Mouse (Mus musculus) cerebral cortex, adult 2 months (tissue): Measurements from ENCODE around the gene Rad23b.

Source experiments
- WGBS: fragments of 180-500 bp; shearing (Covaris S2); methylation state at CpG from one replicate; pipeline ENCODE4 v1.1.7; 2018; 5-methylcytosine and 5-hydroxymethylcytosine counted together

Gene Rad23b

DNA sequence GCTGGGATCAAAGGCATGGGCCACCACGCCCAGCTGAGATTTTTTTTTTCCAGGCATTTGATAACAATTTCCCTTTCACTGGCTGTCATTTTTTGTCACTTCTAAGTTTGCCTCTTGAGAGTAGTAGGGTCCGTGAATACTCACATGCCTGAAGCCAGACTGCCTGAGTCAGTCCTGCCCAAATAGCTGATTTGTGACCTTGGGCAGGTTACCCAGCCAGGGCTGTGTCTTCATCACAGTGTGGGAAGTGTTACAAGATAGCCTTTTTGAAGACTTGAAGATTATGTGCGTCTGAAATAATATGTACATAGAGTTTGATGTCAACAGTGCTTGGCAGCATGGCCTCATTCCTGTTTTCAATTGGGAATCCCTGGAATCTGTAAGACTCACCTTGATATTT lies 6.9 kb downstream of the Rad23b start:
- WGBS, result 70% methylated on average over 3 of the region's 3 CpGs

DNA sequence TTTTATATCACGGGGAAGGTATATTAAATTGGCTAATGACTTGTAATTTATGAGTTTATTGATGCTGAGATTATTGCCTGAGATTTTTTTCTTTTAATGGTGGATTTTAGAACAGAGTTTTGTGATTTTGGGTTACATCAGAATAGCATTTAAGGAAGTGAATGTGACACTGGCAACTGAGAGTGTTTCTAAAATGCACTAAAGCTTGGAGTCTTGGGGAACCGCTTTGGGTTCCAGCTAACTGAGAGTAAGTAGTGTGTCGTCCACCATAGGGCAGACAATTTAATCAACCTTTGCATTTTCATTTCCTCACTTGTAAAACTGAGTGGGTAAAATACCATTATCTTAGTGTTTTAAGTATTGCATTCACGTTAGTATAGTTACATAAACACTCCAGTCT lies 14.0 kb downstream of the Rad23b start:
- WGBS, result 80% methylated on average over 4 of the region's 4 CpGs

DNA sequence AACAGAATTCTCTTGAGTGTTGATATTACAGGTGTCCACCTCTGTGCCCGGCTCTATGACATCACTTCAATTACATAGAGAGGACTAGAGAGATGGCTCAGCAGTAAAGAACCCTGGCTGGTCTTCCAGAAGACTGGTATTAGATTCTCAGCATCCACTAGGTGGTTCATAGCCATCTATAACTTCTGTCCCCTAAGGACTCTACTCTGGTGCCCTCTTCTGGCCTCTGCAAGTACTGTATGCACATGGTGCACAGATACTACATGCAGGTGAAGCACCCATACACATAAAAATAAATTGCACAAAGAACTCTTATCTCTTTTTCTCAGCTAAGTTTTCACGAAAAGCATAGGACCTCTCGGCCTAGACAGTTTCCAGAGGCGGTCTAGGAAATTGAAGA lies 14.5 kb downstream of the Rad23b start:
- 95% methylated on average over 4 of the region's 4 CpGs for WGBS

DNA sequence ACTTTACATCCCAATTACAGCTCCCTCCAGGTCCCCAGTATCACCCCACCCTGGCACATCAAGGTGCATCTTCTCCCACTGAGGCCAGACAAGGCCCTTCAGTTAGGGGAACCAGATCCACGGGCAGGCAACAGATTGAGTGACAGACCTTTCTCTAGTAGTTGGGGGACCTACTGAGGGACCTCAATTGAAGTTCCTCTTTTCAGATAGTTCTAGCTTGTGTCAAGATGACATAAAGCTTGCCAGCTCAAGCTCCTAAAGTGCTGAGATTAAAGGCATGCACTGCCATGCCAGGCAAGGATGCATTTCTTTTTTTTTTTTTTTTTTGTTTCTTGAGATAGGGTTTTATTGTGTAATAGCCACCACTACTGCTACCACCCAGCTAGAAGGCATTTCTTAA lies 16.2 kb downstream of the Rad23b start:
- WGBS, result 55% methylated on average over 1 of the region's 1 CpGs

DNA sequence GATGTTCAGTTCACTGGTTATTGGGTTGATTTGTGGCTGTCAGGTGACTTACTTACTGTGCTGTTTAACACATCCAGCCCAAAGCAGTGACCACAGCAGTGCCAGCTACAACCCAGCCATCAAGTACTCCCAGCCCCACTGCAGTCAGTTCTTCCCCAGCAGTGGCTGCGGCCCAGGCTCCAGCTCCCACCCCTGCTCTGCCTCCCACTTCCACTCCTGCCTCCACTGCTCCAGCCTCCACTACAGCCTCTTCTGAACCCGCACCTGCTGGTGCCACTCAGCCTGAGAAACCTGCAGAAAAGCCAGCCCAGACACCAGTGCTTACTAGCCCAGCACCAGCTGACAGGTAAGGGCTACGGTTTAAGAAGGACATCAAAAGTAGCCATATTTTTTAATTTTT lies 20.3 kb downstream of the Rad23b start:
- 74% methylated on average over 3 of the region's 3 CpGs for WGBS

DNA sequence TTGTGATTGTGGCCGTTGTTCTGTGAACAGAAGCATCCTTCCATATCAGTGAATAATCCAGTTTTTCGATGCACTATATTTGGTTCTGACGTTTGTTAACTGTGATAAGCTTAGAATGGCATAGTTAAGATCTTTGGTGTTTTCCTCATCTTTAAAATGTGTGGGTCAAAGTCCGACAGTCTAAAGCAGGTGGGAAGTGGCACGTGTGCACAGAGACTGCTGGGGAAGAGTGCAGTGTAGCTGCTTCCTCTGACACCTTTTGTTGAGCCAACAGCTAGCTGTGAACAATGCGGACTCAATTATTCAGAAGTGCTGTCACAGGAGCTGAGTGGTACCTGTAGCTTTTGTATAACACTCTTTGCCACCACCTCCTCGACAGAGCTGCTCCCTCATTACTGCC lies 21.5 kb downstream of the Rad23b start:
- 49% methylated on average over 7 of the region's 7 CpGs for WGBS

DNA sequence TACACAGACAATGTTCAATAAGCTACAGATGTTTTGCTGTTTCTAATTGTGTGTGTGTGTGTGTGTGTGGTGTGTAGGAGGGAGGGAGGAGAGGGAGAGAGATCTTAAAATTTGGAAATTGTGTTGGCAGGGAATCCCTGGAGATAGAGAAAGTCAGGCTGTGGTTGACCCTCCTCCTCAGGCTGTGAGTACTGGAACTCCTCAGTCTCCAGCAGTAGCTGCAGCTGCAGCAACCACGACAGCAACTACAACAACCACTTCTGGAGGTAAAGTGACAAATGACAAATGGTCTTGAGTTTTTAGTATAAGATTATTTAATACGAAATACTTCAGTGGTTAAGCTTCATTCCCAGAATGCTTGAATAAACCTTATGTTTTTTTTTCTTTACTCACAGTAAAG lies 32.5 kb downstream of the Rad23b start:
- WGBS, result 80% methylated on average over 2 of the region's 2 CpGs

DNA sequence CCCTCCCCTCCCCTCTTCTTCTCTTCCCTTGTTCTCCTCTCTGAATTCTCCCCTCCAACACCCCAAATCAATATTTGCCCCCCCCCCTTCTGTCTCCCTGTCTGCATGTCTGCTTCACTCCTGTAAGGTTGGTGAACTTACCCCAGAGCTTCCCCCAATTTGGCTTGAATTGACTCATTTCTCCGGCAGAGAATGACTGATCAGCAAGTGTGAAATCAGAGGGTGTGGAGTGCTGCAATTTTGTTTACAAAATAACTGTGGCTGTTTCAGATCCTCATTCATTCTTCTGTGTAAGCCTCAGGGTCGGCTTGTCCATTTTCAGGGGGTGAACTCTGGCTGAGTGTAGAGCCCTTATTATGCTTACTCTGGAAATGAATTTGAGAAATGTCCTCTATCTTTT lies 36.9 kb downstream of the Rad23b start:
- WGBS, result 45% methylated on average over 2 of the region's 2 CpGs

DNA sequence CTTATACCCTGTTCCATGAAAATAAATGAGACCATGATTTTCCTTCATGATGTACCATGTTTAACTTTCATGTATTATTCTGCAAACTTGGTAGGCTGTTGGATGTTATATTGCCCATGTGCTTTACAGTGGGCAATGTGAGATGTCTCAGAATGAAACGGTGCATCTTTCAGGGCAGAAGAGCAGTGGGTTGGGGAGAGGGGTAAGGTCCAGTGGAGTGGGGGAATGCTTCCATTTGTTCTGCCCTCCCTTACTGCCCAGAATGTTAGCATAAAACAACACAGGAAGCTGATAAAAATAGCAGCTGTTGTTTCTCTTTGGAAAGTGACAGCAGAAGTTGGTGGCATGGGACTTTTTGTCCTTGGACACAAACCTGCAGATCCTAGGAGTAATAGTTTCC lies 41.6 kb downstream of the Rad23b start:
- 80% methylated on average over 1 of the region's 1 CpGs for WGBS

DNA sequence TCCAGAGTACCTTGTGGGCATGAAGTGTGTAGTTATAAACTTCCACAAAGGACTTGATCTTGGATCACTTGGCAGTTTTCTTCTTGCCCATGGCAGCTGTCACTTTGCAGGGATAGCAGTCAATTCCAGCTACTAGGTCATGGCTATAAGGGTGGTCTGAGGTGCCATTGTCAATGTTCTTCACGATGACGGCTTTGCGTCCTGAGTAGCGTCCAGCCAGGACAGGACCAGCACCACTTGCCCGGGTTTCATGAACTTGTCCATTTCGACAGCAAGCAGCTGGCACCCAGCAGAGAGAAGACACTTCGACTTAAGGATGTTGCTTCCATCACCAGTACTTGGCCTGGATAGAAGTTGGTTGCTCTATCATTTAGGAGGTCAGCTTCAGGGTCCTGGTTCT lies 42.6 kb downstream of the Rad23b start:
- 93% methylated on average over 7 of the region's 7 CpGs for WGBS

DNA sequence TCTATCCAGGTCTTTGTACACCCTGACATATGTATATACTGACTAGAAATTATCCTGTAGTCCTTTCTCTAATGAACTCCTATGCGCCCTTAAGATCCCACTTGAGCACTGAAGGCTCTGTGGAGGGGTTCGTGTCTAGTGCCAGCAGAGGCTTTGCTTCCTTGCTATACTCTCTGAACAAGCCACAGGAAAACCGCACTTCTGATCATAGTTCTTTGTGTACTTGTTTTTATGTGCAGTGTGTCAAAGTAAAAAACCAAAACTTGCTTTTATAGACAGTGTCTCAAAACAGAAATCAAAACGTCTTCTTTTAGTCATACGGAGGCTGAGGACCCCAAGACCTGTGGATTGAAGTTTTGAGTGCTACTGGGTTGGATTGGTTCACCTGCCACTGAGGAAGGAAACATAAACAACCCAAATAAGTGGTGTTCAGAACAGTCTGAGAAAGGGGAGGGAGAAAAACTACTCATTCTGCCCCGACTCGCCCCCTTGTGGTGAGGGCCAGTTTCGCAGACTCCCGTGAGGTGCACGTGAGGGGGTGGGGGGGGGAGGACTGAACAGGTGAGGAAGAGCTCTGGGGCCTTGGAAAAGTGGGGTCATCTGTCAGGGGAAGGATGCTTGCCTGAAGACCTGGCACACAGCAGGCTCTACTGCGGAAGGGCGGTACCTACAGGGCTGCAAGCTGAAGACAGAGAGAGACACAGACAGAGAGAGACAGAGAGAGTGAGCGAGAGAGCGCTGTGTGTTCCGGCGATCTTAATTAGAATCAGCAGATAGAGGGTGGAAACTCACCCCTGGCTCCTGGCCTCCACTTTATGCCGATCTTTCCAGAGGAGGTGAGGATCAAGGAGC lies 48.3 kb downstream of the Rad23b start:
- 43% methylated on average over 17 of the region's 17 CpGs for WGBS

DNA sequence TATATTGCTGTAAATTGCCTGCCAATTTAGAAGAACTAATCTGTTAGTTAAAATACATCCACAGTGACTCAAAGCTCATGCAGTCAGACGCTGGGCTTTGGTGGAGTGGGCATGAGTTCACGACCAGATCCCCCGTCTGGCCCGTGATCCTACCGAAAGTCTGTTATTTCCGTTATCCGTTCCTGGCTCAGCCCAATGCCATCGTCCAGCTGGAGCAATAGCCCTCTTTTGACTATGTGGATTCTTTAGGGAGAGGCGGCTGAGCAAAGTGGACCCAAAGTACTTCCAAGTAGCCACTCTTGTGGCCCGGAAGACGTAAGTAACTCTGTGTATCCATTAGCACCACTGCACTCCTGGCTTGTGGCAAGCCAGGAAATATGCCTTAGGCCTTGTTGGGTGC lies 49.1 kb downstream of the Rad23b start:
- WGBS, result 80% methylated on average over 11 of the region's 11 CpGs

DNA sequence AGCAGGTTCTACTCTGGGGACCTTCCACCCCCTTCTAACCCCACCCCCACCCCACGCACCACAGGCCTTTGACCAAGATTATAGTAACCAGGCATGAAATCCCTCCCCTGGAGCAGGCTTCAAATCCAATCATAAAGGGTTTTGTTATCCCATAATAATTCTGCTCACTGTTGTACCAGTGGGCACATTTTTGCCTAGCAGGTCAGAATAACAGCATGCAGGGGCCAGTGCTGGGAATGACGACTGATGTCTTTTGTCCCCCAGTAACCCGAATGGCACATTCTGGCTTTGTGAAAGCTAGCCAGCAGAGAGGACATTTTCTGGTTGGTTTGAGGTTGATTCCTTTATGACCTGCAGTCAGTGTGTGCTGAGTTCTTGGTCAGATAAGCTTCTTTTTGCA lies 55.5 kb downstream of the Rad23b start:
- WGBS, result 74% methylated on average over 3 of the region's 3 CpGs

DNA sequence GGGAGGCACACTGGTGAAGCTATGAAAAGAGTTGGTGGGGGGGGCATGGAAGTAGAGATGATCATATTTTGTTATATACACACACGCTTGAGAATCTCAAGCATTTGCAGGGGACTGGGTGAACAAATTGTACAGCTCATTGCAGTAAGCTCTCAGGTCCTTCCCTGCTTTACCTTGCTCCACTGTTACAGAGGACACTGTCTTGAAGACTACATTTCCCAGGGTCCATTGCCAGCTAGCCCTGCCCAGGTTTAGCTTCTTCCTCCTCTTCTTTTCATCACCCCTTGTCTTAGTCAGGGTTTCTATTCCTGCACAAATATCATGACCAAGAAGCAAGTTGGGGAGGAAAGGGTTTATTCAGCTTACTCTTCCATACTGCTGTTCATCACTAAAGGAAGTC lies 56.7 kb downstream of the Rad23b start:
- 100% methylated on average over 1 of the region's 1 CpGs for WGBS

DNA sequence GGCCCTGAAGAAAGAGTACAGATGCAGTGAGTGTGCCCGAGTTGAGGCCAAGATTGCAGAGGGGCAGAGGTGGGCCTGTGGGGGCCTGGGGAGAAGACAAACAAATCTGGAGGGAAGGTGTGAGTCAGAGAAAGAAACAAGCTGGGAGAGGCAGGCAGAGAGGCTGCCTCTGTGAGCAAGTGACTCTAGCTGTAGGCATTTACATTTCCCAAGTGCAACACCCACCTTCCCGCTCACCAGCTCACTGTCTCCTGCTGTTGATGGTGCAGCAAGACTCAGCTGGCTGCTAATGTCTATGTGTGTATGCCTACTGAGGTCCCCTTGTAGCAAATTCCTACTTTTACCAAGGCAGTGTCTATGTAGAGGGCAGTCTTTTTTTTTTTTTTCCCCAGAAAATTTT lies 58.2 kb downstream of the Rad23b start:
- WGBS, result 36% methylated on average over 2 of the region's 2 CpGs

DNA sequence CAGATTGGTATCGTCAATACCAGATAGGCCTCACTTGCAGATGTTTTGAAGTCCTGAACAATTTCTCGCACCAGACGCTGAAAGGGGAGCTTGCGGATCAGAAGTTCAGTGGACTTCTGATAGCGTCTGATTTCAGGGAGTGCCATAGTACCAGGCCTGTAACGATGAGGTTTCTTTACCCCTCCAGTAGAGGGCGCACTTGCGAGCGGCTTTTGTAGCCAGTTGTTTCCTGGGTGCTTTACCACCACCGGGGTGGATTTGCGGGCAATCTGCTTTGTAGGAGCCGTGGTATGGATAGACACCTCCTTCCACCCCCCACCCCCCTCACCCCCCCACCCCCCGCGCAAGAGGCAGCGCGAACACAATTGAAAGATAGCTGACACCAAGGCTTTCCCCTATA lies 59.2 kb downstream of the Rad23b start:
- WGBS, result 97% methylated on average over 16 of the region's 16 CpGs

DNA sequence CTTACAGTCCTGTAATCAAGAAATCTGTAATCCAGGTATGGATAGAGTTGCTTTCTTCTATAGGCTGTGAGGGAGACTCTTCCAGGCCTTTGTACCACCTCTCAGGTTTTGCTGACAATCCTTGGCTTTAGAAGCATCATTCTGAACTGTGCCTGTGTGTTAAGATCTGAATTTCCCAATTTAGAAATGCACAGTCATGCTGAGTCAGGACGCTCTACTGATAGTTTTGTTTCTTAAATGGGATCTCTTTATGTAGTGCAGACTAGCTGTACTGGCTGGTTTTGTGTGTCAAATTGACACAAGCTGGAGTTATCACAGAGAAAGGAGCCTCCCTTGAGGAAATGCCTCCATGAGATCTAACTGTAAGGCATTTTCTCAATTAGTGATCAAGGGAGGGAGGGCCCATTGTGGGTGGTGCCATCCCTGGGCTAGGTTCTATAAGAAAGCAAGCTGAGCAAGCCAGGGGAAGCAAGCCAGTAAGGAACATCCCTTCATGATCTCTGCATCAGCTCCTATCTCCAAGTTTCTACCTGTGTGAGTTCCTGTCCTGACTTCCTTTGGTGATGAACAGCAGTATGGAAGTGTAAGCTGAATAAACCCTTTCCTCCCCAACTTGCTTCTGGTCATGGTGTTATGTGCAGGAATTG lies 59.9 kb downstream of the Rad23b start:
- 59% methylated on average over 1 of the region's 1 CpGs for WGBS

DNA sequence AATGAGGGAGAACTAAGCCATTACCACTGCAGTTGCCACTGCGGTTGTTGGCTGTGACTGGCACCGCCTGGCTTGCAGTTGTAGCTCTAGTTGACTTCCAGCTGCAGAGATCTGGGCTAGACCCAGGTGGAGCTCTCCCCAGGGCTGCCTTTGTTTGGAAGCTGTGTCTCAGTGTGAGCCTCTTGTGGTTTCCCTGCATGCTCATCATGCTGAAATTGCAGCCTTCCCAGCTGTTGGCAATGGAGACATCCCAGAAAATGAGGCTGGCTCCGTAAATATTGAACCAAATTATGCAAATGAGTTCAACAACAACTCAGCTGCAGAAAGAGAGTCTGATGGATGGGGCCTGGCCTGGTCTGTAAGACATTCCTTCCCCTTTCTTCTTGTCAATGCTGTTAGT lies 66.0 kb downstream of the Rad23b start:
- WGBS, result 55% methylated on average over 3 of the region's 3 CpGs

DNA sequence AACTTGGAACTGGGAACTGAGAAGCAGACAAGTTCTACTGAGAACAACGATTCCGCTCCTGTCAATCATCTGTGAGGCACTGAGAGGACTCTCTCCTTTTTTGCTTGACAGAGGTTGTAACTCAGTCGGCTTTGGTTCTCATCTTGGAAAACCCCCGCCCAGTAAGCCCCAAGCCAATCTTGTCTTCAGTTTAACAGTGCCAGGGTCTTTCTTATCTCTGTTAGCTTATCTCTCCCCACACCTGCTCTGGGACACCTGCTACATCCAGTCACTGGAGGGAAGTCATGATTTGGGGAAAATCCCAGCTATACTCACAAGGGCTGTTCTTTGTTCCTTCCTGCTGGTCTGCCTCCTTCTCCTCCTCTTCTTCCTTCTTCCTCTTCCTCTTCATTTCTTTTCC lies 76.4 kb downstream of the Rad23b start:
- WGBS, result 74% methylated on average over 4 of the region's 4 CpGs
